In the genomic region with DNA sequence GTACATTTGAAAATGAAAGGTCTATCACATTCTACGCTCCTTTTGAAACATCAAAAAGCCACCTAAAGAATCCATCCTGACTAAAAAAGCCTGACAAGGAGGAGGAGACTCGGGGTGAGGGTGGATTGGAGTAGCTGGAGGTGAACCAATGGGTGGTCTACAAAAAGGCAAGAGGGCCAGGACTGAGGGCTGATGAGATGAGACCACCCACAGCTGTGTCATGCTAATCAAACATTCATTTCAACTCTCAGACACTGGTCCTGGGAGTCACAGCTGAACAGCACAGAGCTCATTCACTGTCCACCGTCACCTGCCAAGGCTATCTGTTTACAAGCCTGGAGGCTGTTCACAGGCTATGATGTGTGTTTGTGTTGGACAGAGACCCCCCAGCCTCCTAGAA, we compare ENCODE assay signal across 21 mouse cellular contexts.
DNase-seq lines count a peak whose midpoint lies in the region; ATAC-seq lines count a peak whose summit lies in the region.
"Had no signal": no experiment of that assay in that cellular context is flagged by ENCODE, and none has a peak within 500 bp of the region (broad histone marks: within the 10 kb centered on the region; RNA-seq: fewer than 3 reads in every experiment).

No protein-coding gene starts in this region.

- no peak overlapping the region for H3K9ac ChIP-seq in heart, embryonic 16.5 days (ENCODE audit: low read length)
- no peak overlapping the region for H3K9ac ChIP-seq in neural tube, embryonic 14.5 days (replicated peaks; ENCODE audit: low read depth, low read length)
- no peak overlapping the region for H3K9ac ChIP-seq in midbrain, embryonic 15.5 days
- H3K9ac ChIP-seq: embryonic facial prominence, embryonic 13.5 days; liver, postnatal 0 days had no signal

- no peak overlapping the region for H3K4me2 ChIP-seq in heart, embryonic 16.5 days (ENCODE audit: low read depth, low read length)
- H3K4me2 ChIP-seq in neural tube, embryonic 14.5 days (ENCODE audit: low read depth, low read length), result no peak overlapping the region
- no peak overlapping the region for H3K4me2 ChIP-seq in midbrain, embryonic 15.5 days
- H3K4me2 ChIP-seq: embryonic facial prominence, embryonic 13.5 days had no signal

- H3K36me3 ChIP-seq in heart, embryonic 16.5 days (ENCODE audit: control insufficient read depth, insufficient read depth), result no peaks in the 10 kb centered on the region
- no peaks in the 10 kb centered on the region for H3K36me3 ChIP-seq in neural tube, embryonic 14.5 days (ENCODE audit: control insufficient read depth, insufficient read depth, low read length)
- no peaks in the 10 kb centered on the region for H3K36me3 ChIP-seq in embryonic facial prominence, embryonic 10.5 days (replicated peaks)
- H3K36me3 ChIP-seq in midbrain, embryonic 15.5 days (replicated peaks), result no peaks in the 10 kb centered on the region
- H3K36me3 ChIP-seq: embryonic facial prominence, embryonic 13.5 days had no signal

- H3K9me3 ChIP-seq in heart, embryonic 16.5 days (replicated peaks; ENCODE audit: control insufficient read depth, low read length), result no peaks in the 10 kb centered on the region
- H3K9me3 ChIP-seq in neural tube, embryonic 14.5 days (ENCODE audit: control insufficient read depth, low read length), result no peaks in the 10 kb centered on the region
- H3K9me3 ChIP-seq in embryonic facial prominence, embryonic 10.5 days, result no peaks in the 10 kb centered on the region
- no peaks in the 10 kb centered on the region for H3K9me3 ChIP-seq in midbrain, embryonic 15.5 days
- H3K9me3 ChIP-seq: embryonic facial prominence, embryonic 13.5 days had no signal

- no peak overlapping the region for H3K4me3 ChIP-seq in heart, embryonic 16.5 days (ENCODE audit: low read length)
- H3K4me3 ChIP-seq in neural tube, embryonic 14.5 days (ENCODE audit: low read depth, low read length), result no peak overlapping the region
- H3K4me3 ChIP-seq in embryonic facial prominence, embryonic 10.5 days, result no peak overlapping the region
- H3K4me3 ChIP-seq in midbrain, embryonic 15.5 days, result no peak overlapping the region
- H3K4me3 ChIP-seq: embryonic facial prominence, embryonic 13.5 days; layer of hippocampus, adult 2 months; megakaryocyte, embryonic 14.5 days; myocyte had no signal

- 0 out of 2 replicates have a peak, but pooled peaks have one; percentile 23 for ATAC-seq in heart, embryonic 16.5 days (replicated peaks; ENCODE audit: extremely low read depth, insufficient read depth, low FRiP score)
- 0 out of 2 replicates have a peak, but pooled peaks have one; percentile 44 for ATAC-seq in neural tube, embryonic 14.5 days (ENCODE audit: low read depth)
- peak; percentile 73 for ATAC-seq in midbrain, embryonic 15.5 days (replicated peaks)
- ATAC-seq: inflammation-experienced regulatory T-cells, adult 6 months; liver, postnatal 0 days had no signal

- H3K27me3 ChIP-seq in heart, embryonic 16.5 days (ENCODE audit: control insufficient read depth, insufficient read depth, low read length), result no peaks in the 10 kb centered on the region
- H3K27me3 ChIP-seq in neural tube, embryonic 14.5 days (ENCODE audit: control insufficient read depth, insufficient read depth, low read length), result no peaks in the 10 kb centered on the region
- no peaks in the 10 kb centered on the region for H3K27me3 ChIP-seq in embryonic facial prominence, embryonic 10.5 days (replicated peaks; ENCODE audit: low read depth, poor library complexity, severe bottlenecking)
- H3K27me3 ChIP-seq in midbrain, embryonic 15.5 days (replicated peaks), result no peaks in the 10 kb centered on the region
- H3K27me3 ChIP-seq: embryonic facial prominence, embryonic 13.5 days; megakaryocyte, embryonic 14.5 days had no signal

- no peak overlapping the region for H3K27ac ChIP-seq in heart, embryonic 16.5 days (ENCODE audit: low read length)
- no peak overlapping the region for H3K27ac ChIP-seq in neural tube, embryonic 14.5 days (ENCODE audit: low read depth, low read length)
- H3K27ac ChIP-seq in embryonic facial prominence, embryonic 10.5 days (replicated peaks), result no peak overlapping the region
- H3K27ac ChIP-seq in midbrain, embryonic 15.5 days, result no peak overlapping the region
- H3K27ac ChIP-seq: embryonic facial prominence, embryonic 13.5 days; layer of hippocampus, adult 2 months; stomach, postnatal 0 days had no signal

- H3K4me1 ChIP-seq in heart, embryonic 16.5 days (ENCODE audit: control insufficient read depth, insufficient read depth, low read length), result no peaks in the 10 kb centered on the region
- H3K4me1 ChIP-seq in neural tube, embryonic 14.5 days (ENCODE audit: control insufficient read depth, insufficient read depth, low read length), result no peaks in the 10 kb centered on the region
- peaks cover 8% of the 10 kb centered on the region for H3K4me1 ChIP-seq in embryonic facial prominence, embryonic 10.5 days
- peaks cover 6% of the 10 kb centered on the region; the same call in 1 of the 2 replicates for H3K4me1 ChIP-seq in midbrain, embryonic 15.5 days
- H3K4me1 ChIP-seq: embryonic facial prominence, embryonic 13.5 days; megakaryocyte, embryonic 14.5 days had no signal

- intact Hi-C loops in heart, postnatal 36 days (cut with DNase I), result no loop called here

- WGBS in heart, embryonic 16.5 days, result 67% methylated on average over 3 of the region's 3 CpGs
- WGBS in neural tube, embryonic 14.5 days, result 59% methylated on average over 3 of the region's 3 CpGs
- WGBS in embryonic facial prominence, embryonic 10.5 days, result 63% methylated on average over 3 of the region's 3 CpGs
- 55% methylated on average over 3 of the region's 3 CpGs for WGBS in midbrain, embryonic 15.5 days

- DNase-seq in heart, postnatal 36 days, result no peak
- no peak for DNase-seq in neural tube, embryonic 10.5 days (ENCODE audit: extremely low spot score, low spot score)
- peak; percentile 14 for DNase-seq in embryonic facial prominence, embryonic 10.5 days (ENCODE audit: low spot score)
- DNase-seq in frontal cortex, postnatal 36 days (ENCODE audit: low spot score in 2 of 2), result no peak
- DNase-seq: adrenal gland, adult 2 months; cerebellum, adult 9-10 months; gastrocnemius, postnatal 10 days; heart, adult 18-20 months; kidney, adult 2 months; kidney, postnatal 10 days; liver, postnatal 0 days; lung, postnatal 14 days had no signal

Comparison
In these comparisons a context has a peak if more than half of its experiments do, and no peak if none do; other contexts are left out.
1. ATAC-seq: peak in every context shown above with its lines; median percentile 73 in midbrain, embryonic 15.5 days; 44 in neural tube, embryonic 14.5 days; 23 in heart, embryonic 16.5 days.